Mouse (Mus musculus) ZHBTc4 (cell line): ENCODE data around the gene Gm9922.
A peak's percentile ranks its signal among the peaks of the same experiment; 100 is the strongest.

Experiments used
- DNase-seq: peaks from one replicate; pipeline ENCODE4 v3.0.0-alpha.2; 2011; ENCODE audit warnings: low read depth, low spot score

The Gm9922 gene

DNA sequence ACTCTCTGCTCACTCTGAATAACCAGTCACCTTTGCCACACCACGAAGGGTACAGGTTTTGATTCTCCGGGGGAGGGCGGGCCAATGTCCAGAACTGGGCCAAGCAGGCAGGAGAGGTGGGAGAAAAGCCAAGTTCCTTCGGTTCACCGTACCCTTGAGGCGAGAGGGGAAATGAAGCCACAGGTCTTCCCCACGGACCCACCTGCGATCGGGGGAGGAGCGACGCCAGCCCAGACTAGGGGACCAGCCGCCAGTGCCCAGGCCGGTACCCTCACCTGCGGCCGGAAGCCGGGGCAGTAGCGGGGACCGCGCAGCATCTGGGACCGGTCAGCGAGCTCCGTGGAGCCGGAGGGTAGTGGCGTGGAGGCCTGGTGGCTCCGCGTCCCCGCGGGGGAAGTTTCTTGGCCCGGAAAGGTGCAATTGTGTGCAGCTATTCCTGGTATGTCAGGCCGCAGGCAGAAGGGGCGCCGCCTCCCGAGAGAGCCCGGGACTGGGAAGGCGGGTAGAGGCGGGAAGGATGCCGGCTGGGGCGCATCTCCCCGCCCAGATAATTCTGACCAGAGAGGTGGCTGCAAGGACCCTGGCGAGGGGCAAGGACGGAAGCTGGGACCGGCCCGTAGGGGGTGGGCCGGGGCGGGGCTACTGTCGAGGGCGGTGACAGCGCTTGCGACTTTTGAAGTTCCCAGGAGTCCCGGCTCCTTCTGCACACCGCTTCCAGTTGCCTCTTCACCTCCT lies at the start of gene Gm9922, which contains the start of gene Lmo7:
TSS of gene Gm9922 (minus strand) at position 578 of the 735 bp plus-strand sequence.
TSS of gene Lmo7 (plus strand) at position 721 of the 735 bp plus-strand sequence.
- peak; percentile 97 for DNase-seq

DNA sequence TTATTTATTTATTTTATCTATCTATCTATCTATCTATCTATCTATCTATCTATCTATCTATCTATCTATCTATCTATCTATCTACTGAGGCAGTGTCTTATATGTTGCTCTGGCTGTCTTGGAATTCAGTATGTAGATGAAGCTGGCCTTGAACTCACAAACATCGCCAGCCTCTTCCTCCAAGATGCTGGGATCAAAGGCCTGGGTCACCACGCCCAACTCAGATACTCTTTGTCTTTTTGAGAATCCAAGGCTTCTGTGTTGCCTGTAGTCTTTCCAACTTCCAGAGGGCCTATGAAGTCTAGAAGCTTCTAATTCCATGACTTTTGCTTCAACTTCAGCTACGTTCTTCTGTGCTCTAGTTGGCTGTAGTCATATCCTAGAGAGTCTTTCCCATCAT lies 48.8 kb upstream of the Gm9922 start:
- peak; percentile 66 for DNase-seq

DNA sequence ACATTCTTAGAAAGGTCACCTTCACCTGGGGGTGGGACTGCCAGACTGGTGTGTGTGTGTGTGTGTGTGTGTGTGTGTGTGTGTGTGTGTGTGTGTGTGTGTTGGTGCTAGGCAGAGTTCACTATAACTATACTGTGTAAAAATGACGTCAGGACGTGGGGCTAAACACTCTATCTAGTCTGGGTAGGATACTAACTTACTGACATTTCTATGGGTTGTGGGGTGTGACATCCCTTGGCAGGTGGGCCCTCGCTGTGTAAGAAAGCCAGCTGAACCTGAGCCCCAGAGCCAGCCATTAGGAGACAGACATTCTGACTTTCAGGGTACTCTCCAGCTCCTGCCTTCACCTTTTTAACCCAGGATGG lies 47.5 kb upstream of the Gm9922 start:
- peak; percentile 39 for DNase-seq

DNA sequence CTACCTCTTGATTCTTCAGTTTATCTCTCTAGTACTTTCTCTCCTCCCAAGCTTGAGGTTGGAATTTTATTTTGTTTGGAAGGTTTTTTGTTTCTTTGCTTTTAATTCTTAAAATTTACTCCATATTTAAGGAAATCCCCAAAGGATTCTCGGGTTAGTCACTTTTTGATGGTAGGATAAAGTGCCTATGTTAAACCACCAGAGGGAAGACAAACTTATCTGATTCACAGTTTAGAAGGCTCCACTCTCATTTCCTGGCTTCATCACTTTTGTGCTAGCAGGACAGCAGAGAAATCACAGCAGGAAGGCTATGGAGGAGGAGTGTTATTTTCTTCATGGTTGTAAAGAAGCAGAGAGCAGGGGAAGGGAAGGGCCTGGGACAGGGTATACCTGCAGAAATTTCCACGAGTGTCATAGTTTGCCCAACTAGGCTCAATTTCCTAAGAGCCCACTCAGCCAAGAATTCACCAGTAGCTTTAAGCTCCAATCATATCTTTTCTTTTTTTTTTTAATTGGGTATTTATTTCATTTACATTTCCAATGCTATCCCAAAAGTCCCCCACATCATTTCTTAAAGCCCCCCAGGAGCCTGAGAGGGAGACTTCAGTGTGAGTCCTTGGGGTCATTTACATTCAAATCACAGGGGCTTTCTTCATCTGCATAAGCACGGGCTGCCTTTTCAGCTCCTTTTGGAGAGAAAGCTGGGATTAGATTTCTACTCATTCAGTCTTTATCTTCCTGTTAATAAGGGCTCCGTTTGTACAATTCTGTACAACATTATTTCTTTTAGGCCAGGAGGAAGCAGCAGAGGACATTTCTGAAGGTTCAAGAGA lies 46.9 kb upstream of the Gm9922 start:
- DNase-seq = no peak

- peak; percentile 62 for DNase-seq
Observed at GRCm38 (mm10) chr14:101774631-101775030, 45.0 kb upstream of the Gm9922 start.

DNA sequence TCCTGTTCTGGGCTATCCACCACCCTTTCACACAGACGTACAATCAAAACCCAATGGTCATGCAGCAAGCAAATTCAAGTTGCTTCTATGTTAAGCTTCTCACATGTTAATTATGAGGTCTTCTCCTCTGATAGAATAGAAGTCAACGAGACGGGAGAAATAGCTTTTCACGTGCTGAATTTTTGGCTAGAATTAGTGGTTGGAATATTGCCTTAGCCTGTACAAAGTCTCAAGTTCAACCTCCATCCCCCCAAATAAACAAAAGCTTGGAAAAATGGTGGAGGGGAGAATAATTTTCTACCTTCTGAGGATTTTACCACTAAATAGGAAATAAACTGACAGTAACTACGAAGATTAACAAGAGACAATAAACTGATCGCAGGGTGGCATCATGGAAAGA lies 42.1 kb upstream of the Gm9922 start:
- no peak for DNase-seq

DNA sequence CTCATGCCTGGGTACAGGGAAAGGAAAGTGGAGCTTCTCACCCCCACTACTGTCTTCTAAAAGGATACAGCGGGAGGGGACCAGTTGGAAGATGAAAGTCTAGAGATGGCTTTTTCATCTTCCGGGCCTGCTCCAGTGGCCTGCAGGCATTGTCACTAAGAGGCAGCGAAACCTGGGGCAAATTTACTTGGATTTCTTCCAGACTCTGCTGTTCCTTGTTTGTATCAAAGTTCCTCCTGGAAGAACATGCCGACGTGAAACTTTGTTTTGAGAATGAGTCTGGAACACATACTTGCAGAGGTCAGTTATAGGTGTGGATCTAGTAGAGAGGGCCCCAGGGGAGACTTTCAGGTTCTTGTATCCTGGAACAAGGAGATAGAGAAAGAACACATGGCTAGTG lies 41.7 kb upstream of the Gm9922 start:
- no peak for DNase-seq

GRCm38 (mm10) chr14:101763762-101764295 lies 34.2 kb upstream of the Gm9922 start:
- no peak for DNase-seq

DNA sequence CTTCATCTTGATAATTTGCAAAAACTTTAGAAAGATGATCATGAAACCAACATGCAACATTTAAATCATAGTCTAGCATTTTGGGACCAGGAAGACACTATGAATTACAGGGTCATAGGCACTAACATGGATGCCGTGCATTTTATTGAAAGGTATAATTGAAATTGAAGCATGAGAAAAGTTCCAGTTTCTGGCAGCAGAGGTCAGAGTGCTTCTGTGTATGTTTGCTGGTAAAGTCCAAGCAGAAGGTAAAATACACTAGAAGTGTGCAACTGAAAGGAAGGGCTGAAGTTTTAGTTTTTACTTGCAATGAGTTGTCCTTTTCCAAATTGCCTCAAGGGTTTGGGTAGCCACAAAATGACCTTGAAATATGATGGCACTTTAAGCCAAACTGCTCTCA lies 32.7 kb upstream of the Gm9922 start:
- DNase-seq = no peak

DNA sequence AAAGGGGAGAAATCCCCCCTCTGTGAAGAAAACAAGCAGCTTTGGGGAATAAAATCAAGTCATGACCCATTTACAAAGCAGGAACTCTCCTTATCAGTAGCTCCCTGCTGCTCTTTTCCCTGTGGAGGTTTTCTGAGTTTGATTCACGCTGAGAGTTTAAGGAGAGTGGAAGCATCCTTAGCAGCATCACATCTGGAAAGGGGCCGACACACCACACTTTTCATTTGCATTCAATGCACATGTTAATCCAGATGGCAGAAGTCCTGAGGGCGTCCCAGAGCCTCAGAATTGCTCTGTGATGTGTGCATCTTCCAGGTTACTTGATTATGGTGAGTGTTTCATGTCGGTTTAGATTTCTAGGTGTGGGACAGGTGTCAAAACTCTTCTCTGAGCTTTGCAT lies 25.8 kb upstream of the Gm9922 start:
- no peak for DNase-seq

GRCm38 (mm10) chr14:101750910-101751309 lies 21.3 kb upstream of the Gm9922 start:
- DNase-seq = no peak

- no peak for DNase-seq
Observed at GRCm38 (mm10) chr14:101748436-101748835, 18.8 kb upstream of the Gm9922 start.

- DNase-seq = peak; percentile 22
Observed at GRCm38 (mm10) chr14:101747811-101748210, 18.2 kb upstream of the Gm9922 start.

DNA sequence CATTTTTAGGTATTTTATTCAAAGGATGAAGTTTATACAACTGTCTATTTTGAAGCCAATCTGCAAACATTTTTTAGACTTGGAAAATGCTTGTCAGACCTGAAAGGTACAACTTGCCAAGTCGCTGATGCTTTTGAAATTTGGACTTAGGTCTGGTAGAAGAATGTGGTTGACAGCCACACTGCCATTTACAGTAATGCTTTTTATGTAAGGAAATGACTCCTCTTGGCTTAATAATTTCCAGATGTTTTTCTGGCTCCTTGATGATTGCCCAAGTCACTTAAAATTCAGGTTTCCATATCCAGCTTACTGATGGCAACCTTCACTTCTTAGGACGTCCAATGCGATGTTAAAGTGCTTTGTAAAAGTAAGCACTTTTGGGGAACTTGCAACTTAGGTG lies 17.0 kb upstream of the Gm9922 start:
- DNase-seq = no peak

DNA sequence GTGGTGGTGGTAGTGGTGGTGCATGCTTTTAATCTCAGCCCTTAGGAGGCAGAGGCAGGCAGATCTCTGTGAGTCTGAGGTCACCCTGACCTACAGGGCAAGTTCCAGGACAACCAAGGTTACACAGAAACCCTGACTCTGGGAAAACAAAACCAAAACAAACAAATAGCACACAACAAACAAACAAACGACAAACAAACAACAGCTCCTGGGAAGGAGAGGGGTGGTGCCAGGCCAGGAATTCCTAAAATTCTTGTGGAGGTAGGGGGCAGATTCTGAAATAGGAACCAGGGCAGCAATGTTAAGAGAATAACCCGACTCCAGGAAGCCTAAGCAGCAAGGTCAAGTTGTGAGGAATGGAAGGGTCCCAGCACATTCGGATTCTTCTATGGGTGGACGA lies 7.9 kb upstream of the Gm9922 start:
- peak; percentile 75 for DNase-seq

DNA sequence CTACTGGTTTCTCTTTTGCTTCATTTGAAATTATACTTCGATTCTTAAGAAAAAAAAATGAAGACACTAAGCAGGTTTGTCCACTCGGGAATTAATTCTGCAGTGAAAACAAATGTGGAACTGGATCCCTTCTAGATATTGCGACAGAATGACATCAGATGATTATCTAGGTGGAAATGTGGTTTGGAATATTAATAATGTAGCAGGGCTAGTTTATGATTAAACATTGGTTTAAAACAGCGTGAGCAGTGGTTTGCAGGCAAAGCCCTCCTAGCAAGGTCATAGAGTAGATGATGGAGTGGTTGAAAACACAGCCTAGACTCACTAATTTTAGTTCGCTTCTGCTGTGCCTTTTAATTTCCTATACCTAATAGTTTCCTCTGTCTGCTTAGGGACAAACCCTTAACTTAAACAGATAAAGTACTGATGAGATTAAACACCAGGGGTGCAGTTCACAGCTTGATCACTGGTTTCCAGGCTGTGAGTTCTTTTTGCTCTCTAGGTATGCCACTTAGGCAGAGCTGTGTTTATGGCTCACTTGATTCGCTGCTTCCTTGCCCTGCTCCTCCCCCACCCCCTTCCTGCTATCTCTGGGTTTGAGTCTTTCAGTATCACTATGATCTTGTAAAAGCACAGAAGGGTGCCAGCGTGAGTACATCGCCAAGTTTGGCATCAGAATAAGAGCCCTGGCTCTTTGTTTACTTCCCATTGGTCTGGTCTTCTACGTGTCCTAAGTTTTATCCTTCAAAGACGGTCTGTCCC lies 4.1 kb upstream of the Gm9922 start:
- DNase-seq = peak; percentile 36

DNA sequence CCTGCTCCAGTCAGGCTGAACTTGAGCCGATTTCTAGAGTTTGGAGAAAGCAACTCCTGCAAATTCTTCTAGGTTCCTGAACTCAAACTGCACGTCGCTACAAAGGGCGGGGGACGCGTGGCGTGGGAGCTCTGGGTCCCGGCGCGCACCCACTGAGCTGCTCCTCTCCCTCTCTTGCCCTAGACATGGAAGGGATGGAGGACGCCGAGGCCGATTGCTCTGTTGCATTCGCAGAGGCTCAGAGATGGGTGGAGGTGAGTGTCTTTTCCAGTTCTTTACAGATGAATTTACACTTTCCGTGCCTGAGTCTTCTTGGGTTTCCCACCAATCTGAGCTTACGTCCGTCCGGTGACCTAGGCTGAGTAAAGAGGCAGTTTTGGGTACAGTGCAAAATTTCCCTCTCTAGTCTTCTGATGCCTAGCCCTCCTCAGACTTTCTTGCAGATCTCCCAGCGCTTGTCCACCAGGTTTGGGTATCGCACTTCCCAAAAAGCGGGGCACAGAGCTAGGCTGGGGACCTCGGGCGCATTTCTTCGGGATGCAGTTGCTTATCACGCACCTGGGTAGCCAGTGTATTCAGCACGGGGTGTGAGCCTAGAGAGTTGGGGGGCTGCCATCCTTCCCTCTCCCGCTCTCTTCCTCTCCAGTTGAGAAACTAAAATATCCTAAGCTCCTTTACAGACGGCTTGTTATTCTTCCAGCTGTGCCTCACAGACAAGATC lies 518 bp upstream of the Gm9922 start:
- DNase-seq = no peak

GRCm38 (mm10) chr14:101714414-101714813 lies 15.2 kb downstream of the Gm9922 start:
- no peak for DNase-seq

DNA sequence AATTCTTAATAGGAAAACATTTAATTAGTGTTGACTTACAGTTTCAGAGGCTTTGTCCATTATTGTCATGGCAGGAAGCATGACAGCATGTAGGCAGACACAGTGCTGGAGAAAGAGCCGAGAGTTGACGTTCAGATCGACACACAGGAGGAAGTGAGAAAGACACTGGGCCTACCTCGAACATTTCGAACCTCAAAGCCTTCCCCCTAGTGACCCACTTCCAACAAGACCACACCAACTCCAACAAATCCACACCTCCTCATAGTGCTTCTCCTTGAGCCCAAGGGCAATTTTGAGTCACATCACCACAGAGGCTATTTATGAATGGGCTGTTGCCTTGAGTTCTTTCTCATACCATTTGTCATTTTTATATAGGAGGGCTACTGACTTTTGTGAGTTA lies 22.5 kb downstream of the Gm9922 start:
- no peak for DNase-seq

DNA sequence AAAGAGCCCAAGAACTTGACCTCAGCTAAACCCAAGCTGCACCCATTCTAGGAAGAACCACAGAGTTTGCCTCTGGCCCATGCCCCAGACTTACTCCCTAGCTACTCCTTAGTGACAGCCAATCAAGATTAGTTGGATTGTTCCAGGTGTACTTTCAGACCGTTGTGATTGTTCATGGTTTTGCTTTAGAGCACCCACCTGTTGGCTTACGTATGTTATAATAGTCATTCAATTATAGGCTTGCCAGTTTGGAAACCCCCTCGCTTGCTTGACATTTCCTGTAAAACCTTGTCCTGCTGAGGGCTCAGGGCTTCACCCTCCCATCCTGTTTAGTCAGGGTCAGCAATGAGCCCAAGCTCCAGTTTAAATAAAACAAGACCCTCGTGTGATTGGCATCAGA lies 25.1 kb downstream of the Gm9922 start:
- DNase-seq = no peak

GRCm38 (mm10) chr14:101688406-101688805 lies 41.2 kb downstream of the Gm9922 start:
- DNase-seq = no peak
